Mouse (Mus musculus): Measurements from ENCODE around the gene Sp7. TPM values are rescaled to one million over a fixed set of nuclear protein-coding genes. Genes with fewer than 3 reads are reported as not detected.

The Sp7 gene
- 0.33 and 0.69 TPM in 2 replicates for polyA plus RNA-seq (2012; rRNA removed; ENCODE audit: low replicate concordance)

GRCm38 (mm10) chr15:102366733-102367344 is at the start of gene Sp7:
TSS of gene Sp7 (minus strand) at chr15:102367182.

GRCm38 (mm10) chr15:102405489-102406195 is 38.7 kb upstream of the Sp7 start, which contains the start of gene Sp1:
TSS of gene Sp1 (plus strand) at chr15:102406143.

GRCm38 (mm10) chr15:102350138-102350941 is 16.6 kb downstream of the Sp7 start, which contains the start of gene Aaas:
TSS of gene Aaas (minus strand) at chr15:102350771.

GRCm38 (mm10) chr15:102331610-102332015 is 35.4 kb downstream of the Sp7 start, which contains the start of gene Myg1:
TSS of gene Myg1 (plus strand) at chr15:102331709.

GRCm38 (mm10) chr15:102326022-102326576 is 40.9 kb downstream of the Sp7 start, which contains the start of gene Pfdn5:
TSS of gene Pfdn5 (plus strand) at chr15:102326116.

Other genes starting within 250 kb of the Sp7 start
- gene Spryd3, start 230.9 kb downstream of the Sp7 start, polyA plus RNA-seq (2012; rRNA removed; ENCODE audit: low replicate concordance), result 33.0 and 40.9 TPM in 2 replicates
- gene Igfbp6, start 222.8 kb downstream of the Sp7 start, polyA plus RNA-seq (2012; rRNA removed; ENCODE audit: low replicate concordance), result 189 and 436 TPM in 2 replicates
- 0.47 and 1.2 TPM in 2 replicates for gene Soat2, start 216.7 kb downstream of the Sp7 start, polyA plus RNA-seq (2012; rRNA removed; ENCODE audit: low replicate concordance)
- 29.3 and 49.5 TPM in 2 replicates for gene Zfp740, start 163.9 kb downstream of the Sp7 start, polyA plus RNA-seq (2012; rRNA removed; ENCODE audit: low replicate concordance)
- gene Csad, start 162.5 kb downstream of the Sp7 start, polyA plus RNA-seq (2012; rRNA removed; ENCODE audit: low replicate concordance), result 247 and 354 TPM in 2 replicates
- gene Itgb7, start 135.2 kb downstream of the Sp7 start, polyA plus RNA-seq (2012; rRNA removed; ENCODE audit: low replicate concordance), result 6.4 and 14.8 TPM in 2 replicates
- 51.9 and 67.6 TPM in 2 replicates for gene Rarg, start 109.7 kb downstream of the Sp7 start, polyA plus RNA-seq (2012; rRNA removed; ENCODE audit: low replicate concordance)
- gene Gm9918, start 96.6 kb downstream of the Sp7 start, polyA plus RNA-seq (2012; rRNA removed; ENCODE audit: low replicate concordance), result 0.11 and 0.48 TPM in 2 replicates
- 111 and 118 TPM in 2 replicates for gene Mfsd5, start 87.7 kb downstream of the Sp7 start, polyA plus RNA-seq (2012; rRNA removed; ENCODE audit: low replicate concordance)
- gene Espl1, start 70.9 kb downstream of the Sp7 start, polyA plus RNA-seq (2012; rRNA removed; ENCODE audit: low replicate concordance), result 2.7 and 6.0 TPM in 2 replicates
- gene Pfdn5, start 41.1 kb downstream of the Sp7 start, polyA plus RNA-seq (2012; rRNA removed; ENCODE audit: low replicate concordance), result 128 and 134 TPM in 2 replicates
- gene Myg1, start 35.5 kb downstream of the Sp7 start, polyA plus RNA-seq (2012; rRNA removed; ENCODE audit: low replicate concordance), result 44.8 and 74.2 TPM in 2 replicates
- gene Aaas, start 16.4 kb downstream of the Sp7 start, polyA plus RNA-seq (2012; rRNA removed; ENCODE audit: low replicate concordance), result 28.0 and 43.4 TPM in 2 replicates
- gene Sp1, start 39.0 kb upstream of the Sp7 start, polyA plus RNA-seq (2012; rRNA removed; ENCODE audit: low replicate concordance), result 15.4 and 32.6 TPM in 2 replicates
- gene Amhr2, start 78.2 kb upstream of the Sp7 start, polyA plus RNA-seq (2012; rRNA removed; ENCODE audit: low replicate concordance), result 10.6 and 12.4 TPM in 2 replicates
- gene Prr13, start 91.8 kb upstream of the Sp7 start, polyA plus RNA-seq (2012; rRNA removed; ENCODE audit: low replicate concordance), result 145 and 150 TPM in 2 replicates
- gene Pcbp2, start 103.4 kb upstream of the Sp7 start, polyA plus RNA-seq (2012; rRNA removed; ENCODE audit: low replicate concordance), result 503 and 615 TPM in 2 replicates
- gene Gm10337, start 136.5 kb upstream of the Sp7 start, polyA plus RNA-seq (2012; rRNA removed; ENCODE audit: low replicate concordance), result not detected in 2 replicates
- 11.1 and 27.7 TPM in 2 replicates for gene Map3k12, start 149.9 kb upstream of the Sp7 start, polyA plus RNA-seq (2012; rRNA removed; ENCODE audit: low replicate concordance)
- 62.5 and 90.9 TPM in 2 replicates for gene Tarbp2, start 151.0 kb upstream of the Sp7 start, polyA plus RNA-seq (2012; rRNA removed; ENCODE audit: low replicate concordance)
- gene Npff, start 157.8 kb upstream of the Sp7 start, polyA plus RNA-seq (2012; rRNA removed; ENCODE audit: low replicate concordance), result 10.2 and 11.7 TPM in 2 replicates